Mouse (Mus musculus): ENCODE data around the gene Twnk.

The Twnk gene

DNA sequence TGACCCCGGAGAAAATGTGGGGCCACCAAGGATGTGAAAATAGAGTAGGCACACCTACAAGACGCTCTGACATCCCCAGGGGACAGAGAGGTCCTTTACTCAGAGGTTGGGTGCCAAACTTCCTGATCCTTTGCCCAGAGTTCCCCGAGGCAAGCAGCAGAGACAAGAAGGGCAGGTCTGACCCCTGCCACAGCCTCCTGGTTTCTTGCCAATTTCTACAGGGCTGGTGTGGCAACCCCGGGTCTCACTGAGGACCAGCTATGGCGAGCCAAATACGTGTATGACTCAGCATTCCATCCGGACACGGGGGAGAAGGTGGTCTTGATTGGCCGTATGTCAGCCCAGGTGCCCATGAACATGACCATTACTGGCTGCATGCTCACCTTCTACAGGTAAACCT is 44.1 kb downstream of the Twnk start:
- DNase-seq (ENCODE audit: low spot score), result no peak

DNA sequence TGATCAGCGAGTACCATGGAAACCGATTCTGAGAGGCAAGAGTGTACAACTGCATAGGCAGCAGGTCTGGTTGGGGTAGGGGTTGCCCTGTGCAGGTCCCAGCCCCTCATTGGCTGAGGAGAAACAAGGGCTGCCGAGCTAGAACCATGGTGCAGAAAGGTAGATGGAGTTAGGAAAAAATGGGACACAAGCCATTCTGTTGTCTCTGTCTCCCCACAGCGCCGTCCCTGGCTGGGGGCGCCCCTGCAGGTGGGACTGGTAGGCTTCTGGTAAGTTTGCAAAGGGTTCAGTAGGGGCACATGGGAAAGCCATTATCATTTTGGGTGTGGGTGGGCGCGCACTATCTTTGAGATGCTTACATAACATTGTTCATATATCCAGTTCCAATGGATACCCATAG is 48.0 kb downstream of the Twnk start:
- no peak for DNase-seq (ENCODE audit: low spot score)

GRCm38 (mm10) chr19:45054892-45055690 is 49.6 kb downstream of the Twnk start:
- no peak for DNase-seq (ENCODE audit: low spot score)

- DNase-seq (ENCODE audit: low spot score), result no peak
These were observed 50.9 kb downstream of the Twnk start for GRCm38 (mm10) chr19:45056364-45056763.

DNA sequence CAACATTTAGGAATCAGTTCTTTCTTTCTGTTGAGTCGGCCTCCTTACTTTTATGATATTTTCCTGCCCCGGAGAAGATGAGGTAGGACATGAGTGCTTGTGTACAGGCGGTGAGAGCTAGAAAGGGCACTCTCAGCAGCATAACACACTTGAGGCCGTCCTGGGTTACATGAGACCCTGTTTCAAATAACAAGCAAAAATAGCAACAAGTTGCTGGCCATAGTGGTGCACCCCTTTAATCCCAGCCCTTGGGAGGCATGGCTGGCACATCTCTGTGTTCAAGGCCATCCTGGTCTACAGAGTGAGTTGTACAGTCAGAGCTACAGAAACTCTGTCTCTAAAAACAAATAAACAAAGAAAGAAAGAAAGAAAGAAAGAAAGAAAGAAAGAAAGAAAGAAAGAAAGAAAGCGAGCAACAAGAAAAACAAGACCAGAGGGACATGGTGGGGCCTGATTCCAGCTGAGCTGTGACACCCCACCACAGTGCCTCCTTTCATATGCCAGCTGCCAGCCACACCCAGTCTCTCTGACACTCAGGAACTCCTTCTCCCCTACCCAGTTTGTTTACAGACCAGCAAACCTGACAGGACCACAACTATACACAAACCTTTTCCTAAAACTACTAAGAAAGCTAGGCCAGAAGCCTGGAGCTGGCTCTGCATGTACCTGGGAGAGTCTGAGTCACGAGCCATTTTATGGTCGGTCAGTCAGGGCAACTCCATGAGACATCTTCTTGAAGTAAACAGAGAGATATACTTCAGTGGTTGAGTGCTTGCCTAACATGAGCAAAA is 51.6 kb downstream of the Twnk start:
- DNase-seq (ENCODE audit: low spot score), result no peak

GRCm38 (mm10) chr19:45057724-45058112 is 52.3 kb downstream of the Twnk start:
- DNase-seq (ENCODE audit: low spot score), result no peak

- DNase-seq (ENCODE audit: low spot score), result peak; percentile 95
These were observed 52.8 kb downstream of the Twnk start for GRCm38 (mm10) chr19:45058113-45058839.

DNA sequence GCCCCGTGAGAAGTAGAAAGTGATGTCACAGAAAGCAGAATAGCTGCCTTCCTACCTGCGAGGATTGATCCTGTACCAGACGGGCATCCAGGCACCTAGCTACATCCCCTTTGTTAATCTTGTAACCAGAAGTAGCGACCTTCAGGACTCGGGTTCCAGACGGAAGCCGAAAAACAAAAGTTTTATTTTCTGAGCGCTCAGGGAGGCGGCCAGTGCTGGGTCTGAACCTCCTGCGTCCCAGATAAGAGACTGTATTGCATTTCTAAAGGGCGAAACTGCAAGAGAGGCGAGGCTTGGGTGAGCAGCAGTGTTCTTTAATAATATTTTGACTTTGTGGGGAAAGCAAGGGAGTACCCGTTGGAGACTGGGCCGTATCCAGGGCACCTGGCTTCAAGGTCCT is 53.4 kb downstream of the Twnk start:
- peak; percentile 61 for DNase-seq (ENCODE audit: low spot score)

Measured in testis, postnatal 14 days (tissue).